Mouse (Mus musculus) ES-E14 (cell line): ENCODE results near the gene Cspg4.

Experiments
- CHD2 ChIP-seq: IDR thresholded peaks from 2 replicates; pipeline ENCODE4 v1.6.1; 2014; ENCODE audit warnings: mild to moderate bottlenecking, low read depth, low read length, inconsistent platforms
- MAFK ChIP-seq: IDR thresholded peaks from 2 replicates; pipeline ENCODE4 v1.6.1; 2014; ENCODE audit warnings: mild to moderate bottlenecking, low read depth, low read length, inconsistent platforms; ENCODE audit not compliant: insufficient read depth
- ZC3H11A ChIP-seq: IDR thresholded peaks from 2 replicates; pipeline ENCODE4 v1.6.1; 2012; ENCODE audit warnings: low read depth, mild to moderate bottlenecking, inconsistent platforms, low read length, borderline replicate concordance
- ZNF384 ChIP-seq: IDR thresholded peaks from 2 replicates; pipeline ENCODE4 v1.6.1; 2012; ENCODE audit warnings: low read depth, low read length, inconsistent platforms

DNA sequence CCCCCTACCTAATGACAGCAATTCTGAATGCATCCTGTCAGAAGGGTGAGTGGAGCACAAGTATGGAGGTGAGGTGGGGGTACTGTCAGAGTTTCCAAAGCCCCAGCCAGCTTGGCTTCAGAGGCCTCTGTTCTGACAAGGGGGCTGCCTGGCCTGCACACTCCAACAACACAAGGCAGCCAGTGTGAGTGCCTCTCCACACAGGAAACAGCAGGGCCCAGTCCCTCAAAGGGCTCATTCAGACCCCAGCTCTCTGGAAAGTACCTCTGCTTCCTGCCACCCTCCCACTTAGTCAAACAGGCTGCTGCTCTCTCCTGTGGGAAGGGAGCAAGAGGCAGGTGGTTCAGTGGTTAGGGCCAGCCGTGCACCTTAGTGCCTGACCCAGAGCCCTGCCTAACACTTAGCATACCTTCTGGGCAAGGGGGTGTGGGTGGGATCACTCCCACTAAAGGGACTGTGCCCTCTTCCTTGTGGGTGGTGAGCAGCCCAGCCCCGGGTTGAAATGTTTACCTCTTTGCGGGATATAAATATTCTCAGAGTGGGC lies 16.8 kb downstream of the Cspg4 start:
- no peak for TF ChIP-seq CHD2
- TF ChIP-seq MAFK, result no peak
- no peak for TF ChIP-seq ZNF384
- TF ChIP-seq ZC3H11A, result no peak
